Mouse (Mus musculus) MEL (cell line): ENCODE results near the gene Jmjd1c. TPM values are rescaled to one million over a fixed set of nuclear protein-coding genes. Genes with fewer than 3 reads are reported as not detected.

Experiments
- DNase-seq: peaks from one replicate; pipeline ENCODE4 v3.0.0; 2011; ENCODE audit warnings: low read depth, low spot score
- H3K27ac ChIP-seq: 2 replicates; pipeline ENCODE4 v1.5.1; 2012; ENCODE audit warnings: low read depth, mild to moderate bottlenecking, control low read depth, low read length, moderate library complexity; ENCODE audit not compliant: control insufficient read depth
- H3K27me3 ChIP-seq, 2 experiments: fragments of 150-350 bp in 1 of 2; sonication (generic) in 1 of 2; 2 replicates each; pipeline ENCODE4 v1.6.1; 2012; ENCODE audit warnings: low read length in 2 of 2, mild to moderate bottlenecking in 2 of 2, improper control_type of control experiment in 1 of 2, moderate library complexity in 1 of 2; ENCODE audit not compliant: insufficient read depth in 2 of 2, control insufficient read depth in 1 of 2
- H3K36me3 ChIP-seq, 2 experiments: 2 replicates each; pipeline ENCODE4 v1.6.1; 2012 to 2014; ENCODE audit warnings: low read length in 2 of 2, improper control_type of control experiment in 1 of 2, inconsistent platforms in 1 of 2, mild to moderate bottlenecking in 1 of 2; ENCODE audit not compliant: insufficient read depth in 2 of 2, control insufficient read depth in 1 of 2
- H3K4me1 ChIP-seq, 2 experiments: fragments of 150-350 bp in 1 of 2; sonication (generic) in 1 of 2; 2 replicates each; pipeline ENCODE4 v1.6.1; 2012; ENCODE audit warnings: low read length in 2 of 2, improper control_type of control experiment in 1 of 2, mild to moderate bottlenecking in 1 of 2; ENCODE audit not compliant: insufficient read depth in 2 of 2, control insufficient read depth in 1 of 2
- H3K4me3 ChIP-seq, 2 experiments: fragments of 150-350 bp in 1 of 2; sonication (generic) in 1 of 2; 2 replicates each; pipeline ENCODE4 v1.5.1; 2012; ENCODE audit warnings: low read depth in 2 of 2, low read length in 2 of 2, mild to moderate bottlenecking in 2 of 2, moderate library complexity in 2 of 2, control low read depth in 1 of 2, improper control_type of control experiment in 1 of 2; ENCODE audit not compliant: control insufficient read depth in 1 of 2, insufficient read depth in 1 of 2
- H3K79me2 ChIP-seq: 2 replicates; pipeline ENCODE4 v1.6.1; 2012; ENCODE audit warnings: mild to moderate bottlenecking, low read length, moderate library complexity; ENCODE audit not compliant: control insufficient read depth, poor library complexity, insufficient read depth
- H3K9ac ChIP-seq: 2 replicates; pipeline ENCODE4 v1.6.1; 2012; ENCODE audit warnings: low read depth, mild to moderate bottlenecking, control low read depth, low read length, moderate library complexity; ENCODE audit not compliant: control insufficient read depth, poor library complexity, severe bottlenecking
- H3K9me3 ChIP-seq: fragments of 150-350 bp; sonication (generic); replicated peaks from 2 replicates; pipeline ENCODE4 v1.6.1; 2012; ENCODE audit warnings: mild to moderate bottlenecking, low read length, improper control_type of control experiment, moderate library complexity; ENCODE audit not compliant: insufficient read depth
- CTCF ChIP-seq, 3 experiments: IDR thresholded peaks in 2 of 3; conservative IDR thresholded peaks in 1 of 3; 2 replicates each; pipeline ENCODE4 v1.5.1; 2011 to 2012; ENCODE audit warnings: low read length in 3 of 3, low read depth in 2 of 3, mild to moderate bottlenecking in 2 of 3, improper control_type of control experiment in 1 of 3, inconsistent platforms in 1 of 3, mixed read lengths in 1 of 3, moderate library complexity in 1 of 3; ENCODE audit not compliant: control insufficient read depth in 1 of 3, insufficient read depth in 1 of 3, poor library complexity in 1 of 3, severe bottlenecking in 1 of 3
- E2F4 ChIP-seq: IDR thresholded peaks from 2 replicates; pipeline ENCODE4 v1.6.1; 2011; ENCODE audit warnings: low read depth, low read length, improper control_type of control experiment, borderline replicate concordance
- ETS1 ChIP-seq: IDR thresholded peaks from 2 replicates; pipeline ENCODE4 v1.6.1; 2012; ENCODE audit warnings: low read depth, mild to moderate bottlenecking, inconsistent platforms, low read length, improper control_type of control experiment, moderate library complexity
- GABPA ChIP-seq: IDR thresholded peaks from 2 replicates; pipeline ENCODE4 v1.6.1; 2012; ENCODE audit warnings: low read depth, mild to moderate bottlenecking, inconsistent platforms, low read length, improper control_type of control experiment, moderate library complexity
- HCFC1 ChIP-seq: IDR thresholded peaks from 2 replicates; pipeline ENCODE4 v1.6.1; 2012; ENCODE audit warnings: low read depth, mild to moderate bottlenecking, inconsistent platforms, low read length, improper control_type of control experiment, moderate library complexity
- KAT2A ChIP-seq: conservative IDR thresholded peaks from 2 replicates; pipeline ENCODE4 v1.6.1; 2012; ENCODE audit warnings: low read depth, low read length, improper control_type of control experiment, inconsistent platforms
- MAFK ChIP-seq: IDR thresholded peaks from 2 replicates; pipeline ENCODE4 v1.6.1; 2011; ENCODE audit warnings: low read depth, mild to moderate bottlenecking, low read length, improper control_type of control experiment, borderline replicate concordance
- MAX ChIP-seq: IDR thresholded peaks from 2 replicates; pipeline ENCODE4 v1.6.1; 2011; ENCODE audit warnings: low read length, improper control_type of control experiment
- MEF2A ChIP-seq: IDR thresholded peaks from 2 replicates; pipeline ENCODE4 v1.6.1; 2014; ENCODE audit warnings: low read depth, mild to moderate bottlenecking, inconsistent platforms, low read length, improper control_type of control experiment; ENCODE audit not compliant: poor library complexity, insufficient replicate concordance, severe bottlenecking; ENCODE audit errors: extremely low read depth
- MXI1 ChIP-seq: IDR thresholded peaks from 2 replicates; pipeline ENCODE4 v1.6.1; 2011; ENCODE audit warnings: mild to moderate bottlenecking, low read depth, low read length, improper control_type of control experiment
- RCOR1 ChIP-seq: IDR thresholded peaks from 2 replicates; pipeline ENCODE4 v1.6.1; 2012; ENCODE audit warnings: low read depth, mild to moderate bottlenecking, inconsistent platforms, low read length, improper control_type of control experiment
- TAL1 ChIP-seq: IDR thresholded peaks from 2 replicates; pipeline ENCODE4 v1.6.1; 2012; ENCODE audit warnings: mild to moderate bottlenecking, inconsistent platforms, low read length, moderate library complexity, mixed read lengths
- TBP ChIP-seq: IDR thresholded peaks from 2 replicates; pipeline ENCODE4 v1.8.0; 2011; ENCODE audit warnings: low read depth, low read length, improper control_type of control experiment
- USF1 ChIP-seq: IDR thresholded peaks from 2 replicates; pipeline ENCODE4 v1.6.1; 2014; ENCODE audit warnings: low read depth, mild to moderate bottlenecking, inconsistent platforms, low read length, improper control_type of control experiment, moderate library complexity
- USF2 ChIP-seq, 2 experiments: IDR thresholded peaks; 2 replicates each; pipeline ENCODE4 v1.6.1; 2011 to 2012; ENCODE audit warnings: improper control_type of control experiment in 2 of 2, low read length in 2 of 2, borderline replicate concordance in 1 of 2, inconsistent platforms in 1 of 2, low read depth in 1 of 2, mild to moderate bottlenecking in 1 of 2; ENCODE audit not compliant: insufficient read depth in 1 of 2
- ZMIZ1 ChIP-seq: IDR thresholded peaks from 2 replicates; pipeline ENCODE4 v1.6.1; 2012; ENCODE audit warnings: low read depth, mild to moderate bottlenecking, inconsistent platforms, low read length, improper control_type of control experiment, moderate library complexity
- polyA plus RNA-seq, 2 experiments: library from polyadenylated mRNA; stranded (reverse) in 1 of 2; unstranded in 1 of 2; fragments of >175 nt in 1 of 2; fragments of >200 nt in 1 of 2; gene quantifications; 2 replicates each; pipeline versions ENCODE4 v1.2.1 to v1.2.4; 2012; ENCODE audit warnings: low replicate concordance in 2 of 2, low read depth in 1 of 2; ENCODE audit not compliant: insufficient read length in 2 of 2, insufficient read depth in 1 of 2, missing spikeins in 1 of 2
- total RNA-seq: library from RNA; depleted of rRNA; stranded (reverse); fragments of 300-350 nt; gene quantifications from 2 replicates; pipeline ENCODE4 v1.2.3, GENCODE M21; 2012

The Jmjd1c gene
- total and polyA plus RNA-seq, 3 experiments = 10.6 to 62.3 (median 15.2) TPM

DNA sequence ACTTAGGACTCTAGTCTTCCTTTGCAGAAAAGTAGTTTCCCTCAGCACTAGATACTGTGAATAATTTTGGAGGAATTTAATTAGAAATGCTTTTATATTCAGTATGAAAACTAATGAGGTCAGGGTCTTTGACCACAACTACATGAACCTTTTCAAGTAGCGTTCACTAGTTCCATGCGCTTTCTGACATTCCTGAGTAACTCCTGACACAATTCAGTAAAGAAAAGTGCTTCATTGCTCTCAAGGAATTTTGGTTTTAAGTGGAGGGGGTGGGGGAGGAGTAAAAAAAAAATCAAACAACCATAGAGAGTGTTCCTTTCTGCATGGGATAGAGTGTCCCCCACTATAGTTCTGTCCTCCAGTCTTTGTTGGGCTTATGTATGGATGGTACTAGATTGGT lies 24.7 kb downstream of the Jmjd1c start:
- no peak overlapping the region for H3K4me3 ChIP-seq
- H3K27me3 ChIP-seq = no peaks in the 10 kb centered on the region
- H3K9ac ChIP-seq = no peak overlapping the region
- H3K79me2 ChIP-seq = no peaks in the 10 kb centered on the region
- no peaks in the 10 kb centered on the region for H3K36me3 ChIP-seq
- DNase-seq = no peak
- no peaks in the 10 kb centered on the region for H3K4me1 ChIP-seq
- H3K9me3 ChIP-seq = no peaks in the 10 kb centered on the region
- no peak overlapping the region for H3K27ac ChIP-seq
- no peak for TF ChIP-seq RCOR1
- TF ChIP-seq MXI1 = no peak
- TF ChIP-seq E2F4 = no peak
- no peak for TF ChIP-seq USF1
- TF ChIP-seq TAL1 = no peak
- no peak for TF ChIP-seq MAX
- no peak for TF ChIP-seq USF2 (IDR thresholded peaks at IDR 0.05; ENCODE audit: borderline replicate concordance in 1 of 2, insufficient read depth in 1 of 2, low read depth in 1 of 2, low read length in 2 of 2)

DNA sequence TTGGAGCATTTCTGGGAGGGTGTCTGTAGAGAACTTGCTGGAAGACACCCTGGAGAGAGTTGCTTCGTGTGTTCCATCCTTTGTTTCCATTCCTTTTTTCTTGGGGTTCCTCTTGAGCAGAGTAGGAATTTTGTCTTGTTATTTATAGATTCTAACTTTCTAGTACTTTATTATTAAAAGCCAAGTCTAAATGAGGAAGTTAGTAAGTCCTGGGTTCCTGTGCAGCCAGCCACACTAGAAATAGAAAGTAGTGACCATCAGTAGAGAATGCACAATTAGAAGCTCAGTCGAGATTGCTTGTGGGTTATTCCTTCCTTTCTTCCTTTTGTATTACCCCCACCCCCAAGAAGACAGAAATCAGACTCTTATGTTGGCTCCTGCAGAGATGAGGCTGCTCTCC lies 27.8 kb downstream of the Jmjd1c start:
- H3K36me3 ChIP-seq = no peaks in the 10 kb centered on the region
- H3K9me3 ChIP-seq = no peaks in the 10 kb centered on the region
- no peaks in the 10 kb centered on the region for H3K27me3 ChIP-seq
- H3K4me1 ChIP-seq = no peaks in the 10 kb centered on the region
- no peak overlapping the region for H3K27ac ChIP-seq
- H3K79me2 ChIP-seq = no peaks in the 10 kb centered on the region
- no peak overlapping the region for H3K4me3 ChIP-seq
- DNase-seq = no peak
- no peak overlapping the region for H3K9ac ChIP-seq
- TF ChIP-seq ZMIZ1 = no peak
- TF ChIP-seq HCFC1 = no peak
- TF ChIP-seq TBP = no peak
- no peak for TF ChIP-seq E2F4
- no peak for TF ChIP-seq MEF2A
- TF ChIP-seq CTCF (IDR thresholded peaks at IDR 0.05 in 2 of 3, conservative IDR thresholded peaks at IDR 0.05 in 1 of 3; ENCODE audit: control insufficient read depth in 1 of 3, insufficient read depth in 1 of 3, low read depth in 2 of 3, low read length in 3 of 3, poor library complexity in 1 of 3, severe bottlenecking in 1 of 3) = no peak
- no peak for TF ChIP-seq GABPA
- TF ChIP-seq ETS1 = no peak
- TF ChIP-seq MAFK = no peak
- TF ChIP-seq KAT2A = no peak
